Mouse (Mus musculus) left cerebral cortex, postnatal 25 days (tissue): ENCODE results near the gene Gdap1l1. TPM values are rescaled to one million over a fixed set of nuclear protein-coding genes. Genes with fewer than 3 reads are reported as not detected.
"Not testable (repeated sequence)": the region's sequence is repeated elsewhere in the genome, so short reads cannot be mapped to it uniquely, and the experiment has no call there.

Experiments used
- DNase-seq, 2 experiments: peaks; one replicate each; pipeline ENCODE4 v3.0.0; 2022; ENCODE audit warnings: low spot score in 2 of 2, mixed read lengths in 1 of 2
- intact Hi-C: fragments of 180-260 bp; cut with DNase I; formaldehyde crosslinking; loops from one replicate; pipeline ENCODE4 v1.15.1; 2025
- total RNA-seq, 2 experiments: library from RNA; stranded (reverse); gene quantifications; 2 replicates each; pipeline ENCODE4 v1.2.3; 2021

Gene Gdap1l1
- total RNA-seq: 10 to 100 TPM; 68.8 to 77.1 TPM

- intact Hi-C loops: loop anchor here (2.0 kb wide), 1 partner anchor 19 kb away; no protein-coding TSS in a partner anchor
- peak; percentile 78 to 86 for DNase-seq
These were observed at the start of gene Gdap1l1 for GRCm38 (mm10) chr2:163438246-163438618. Gdap1l1 (plus strand) TSS chr2:163438476.

GRCm38 (mm10) chr2:163392436-163392835 lies 45.8 kb upstream of the Gdap1l1 start:
- DNase-seq: no peak
- intact Hi-C loops: no loop called here

GRCm38 (mm10) chr2:163393241-163393640 lies 45.0 kb upstream of the Gdap1l1 start:
- DNase-seq: no peak
- intact Hi-C loops: no loop called here

- DNase-seq: no peak
- intact Hi-C loops: no loop called here
These were observed 44.3 kb upstream of the Gdap1l1 start for GRCm38 (mm10) chr2:163393976-163394375.

GRCm38 (mm10) chr2:163394977-163395376 lies 43.3 kb upstream of the Gdap1l1 start:
- no peak for DNase-seq
- intact Hi-C loops: no loop called here

GRCm38 (mm10) chr2:163397071-163397470 lies 41.2 kb upstream of the Gdap1l1 start:
- intact Hi-C loops: no loop called here
- DNase-seq: no peak

GRCm38 (mm10) chr2:163397905-163398304 lies 40.4 kb upstream of the Gdap1l1 start, which contains the start of gene Jph2:
Jph2 (minus strand) TSS chr2:163397993.
- no peak for DNase-seq
- intact Hi-C loops: no loop called here

GRCm38 (mm10) chr2:163398770-163399169 lies 39.5 kb upstream of the Gdap1l1 start:
- intact Hi-C loops: no loop called here
- no peak for DNase-seq

- intact Hi-C loops: no loop called here
- no peak for DNase-seq
These were observed 39.1 kb upstream of the Gdap1l1 start for GRCm38 (mm10) chr2:163399222-163399621.

GRCm38 (mm10) chr2:163401221-163401620 lies 37.1 kb upstream of the Gdap1l1 start:
- DNase-seq: peak; percentile 86 to 89
- intact Hi-C loops: loop anchor here (1.0 to 5.0 kb wide), 4 partner anchors 61 to 479 kb away; no protein-coding TSS in a partner anchor

GRCm38 (mm10) chr2:163404037-163404815 lies 34.0 kb upstream of the Gdap1l1 start:
- intact Hi-C loops: loop anchor here (5.0 kb wide), 3 partner anchors 302 to 482 kb away; no protein-coding TSS in a partner anchor
- DNase-seq: no peak

- intact Hi-C loops: no loop called here
- DNase-seq: no peak
These were observed 28.1 kb upstream of the Gdap1l1 start for GRCm38 (mm10) chr2:163410211-163410610.

- intact Hi-C loops, DNase-seq: not testable (repeated sequence)
These were observed 26.9 kb upstream of the Gdap1l1 start for GRCm38 (mm10) chr2:163411344-163411743.

GRCm38 (mm10) chr2:163411840-163412239 lies 26.4 kb upstream of the Gdap1l1 start:
- intact Hi-C loops: no loop called here

GRCm38 (mm10) chr2:163412419-163412818 lies 25.9 kb upstream of the Gdap1l1 start:
- intact Hi-C loops: no loop called here
- no peak for DNase-seq

More at GRCm38 (mm10) chr2:163411840-163412239, 26.4 kb upstream of the Gdap1l1 start:
- DNase-seq: no peak

GRCm38 (mm10) chr2:163412846-163413590 lies 25.3 kb upstream of the Gdap1l1 start:
- DNase-seq: no peak
- intact Hi-C loops: no loop called here

GRCm38 (mm10) chr2:163417026-163417425 lies 21.2 kb upstream of the Gdap1l1 start:
- intact Hi-C loops: no loop called here
- DNase-seq: no peak

GRCm38 (mm10) chr2:163417830-163418229 lies 20.4 kb upstream of the Gdap1l1 start:
- intact Hi-C loops: loop anchor here (2.0 kb wide), 1 partner anchor 21 kb away; the partner anchor contains the start of gene Gdap1l1
- DNase-seq: no peak

- intact Hi-C loops: loop anchor here (1.0 to 2.0 kb wide), 2 partner anchors 20 to 488 kb away; partner anchors contain the start of genes Gdap1l1 and Srsf6
- DNase-seq: no peak
These were observed 19.4 kb upstream of the Gdap1l1 start for GRCm38 (mm10) chr2:163418841-163419345.
